Mouse (Mus musculus) right cerebral cortex, postnatal 14 days (tissue): ENCODE data around the gene Wipf3.

Experiments used
- DNase-seq: peaks from one replicate; pipeline ENCODE4 v3.0.0; 2022

Gene Wipf3

DNA sequence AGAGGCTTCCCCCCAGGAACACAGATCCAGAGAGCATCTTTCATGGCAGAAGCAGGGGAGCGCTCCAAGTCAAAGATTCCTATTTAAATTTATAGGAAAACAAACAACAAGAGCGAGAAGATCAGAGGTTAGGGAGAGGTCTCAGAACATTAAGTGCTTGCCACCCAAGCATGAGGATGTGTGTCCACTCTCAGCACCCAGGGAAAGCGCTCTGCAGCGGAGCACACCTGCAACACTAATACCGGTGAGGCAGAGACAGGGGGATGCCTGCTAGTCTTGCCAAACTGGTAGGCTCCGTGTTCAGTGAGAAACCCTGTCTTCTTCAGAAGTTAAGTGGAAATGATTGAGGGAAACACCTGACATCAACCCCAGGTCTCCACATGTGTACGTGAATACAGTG is 110.0 kb downstream of the Wipf3 start:
- DNase-seq = no peak

DNA sequence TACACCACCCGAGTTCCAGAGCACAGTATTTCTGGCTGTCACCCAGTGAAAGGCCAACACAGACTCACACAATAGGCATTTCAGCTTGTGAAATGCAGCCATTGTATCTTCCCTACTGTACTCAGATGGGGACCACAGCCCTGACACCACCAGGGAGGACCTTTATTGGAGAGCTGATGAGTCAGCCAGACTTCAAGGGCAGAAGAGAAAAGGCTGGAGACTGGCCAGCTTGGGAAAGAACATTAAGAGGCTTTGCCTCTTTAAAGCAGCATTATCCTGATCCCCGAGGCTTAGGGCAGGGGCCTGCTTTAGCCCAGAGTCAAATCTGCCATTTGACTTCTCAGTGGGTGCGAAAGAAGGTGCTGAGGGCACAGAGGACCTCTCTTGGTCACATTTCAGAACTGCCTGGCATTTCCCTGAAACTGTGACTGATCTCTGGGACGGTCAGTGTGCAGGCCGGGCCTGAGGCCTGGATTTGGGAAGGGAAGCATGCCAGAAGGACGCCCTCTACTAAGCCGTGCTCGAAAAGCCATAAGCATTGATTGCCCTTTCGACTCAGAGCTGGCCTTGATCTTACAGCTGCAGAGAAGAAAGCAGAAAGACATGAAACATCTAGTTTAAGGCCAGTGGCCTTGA is 111.0 kb downstream of the Wipf3 start:
- no peak for DNase-seq

DNA sequence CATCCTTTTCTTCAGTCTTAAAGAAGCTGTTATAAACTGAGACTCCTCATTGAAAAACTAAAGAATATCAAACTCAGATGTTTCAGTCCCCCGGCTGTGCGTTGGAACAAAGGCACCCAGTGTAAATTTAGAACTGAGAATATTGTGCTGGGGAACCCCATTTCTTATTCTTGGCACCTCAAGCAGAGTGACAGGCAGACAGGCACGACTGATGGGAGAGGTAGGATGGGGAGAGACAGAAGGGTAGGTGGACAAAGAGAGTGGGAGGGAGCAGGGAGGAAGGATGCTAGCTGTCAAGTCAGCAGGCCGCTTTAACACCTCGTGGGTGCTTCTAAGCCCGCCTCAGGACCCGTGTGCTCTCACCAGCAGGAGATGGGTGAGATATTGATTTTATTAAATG is 113.4 kb downstream of the Wipf3 start:
- DNase-seq = no peak

DNA sequence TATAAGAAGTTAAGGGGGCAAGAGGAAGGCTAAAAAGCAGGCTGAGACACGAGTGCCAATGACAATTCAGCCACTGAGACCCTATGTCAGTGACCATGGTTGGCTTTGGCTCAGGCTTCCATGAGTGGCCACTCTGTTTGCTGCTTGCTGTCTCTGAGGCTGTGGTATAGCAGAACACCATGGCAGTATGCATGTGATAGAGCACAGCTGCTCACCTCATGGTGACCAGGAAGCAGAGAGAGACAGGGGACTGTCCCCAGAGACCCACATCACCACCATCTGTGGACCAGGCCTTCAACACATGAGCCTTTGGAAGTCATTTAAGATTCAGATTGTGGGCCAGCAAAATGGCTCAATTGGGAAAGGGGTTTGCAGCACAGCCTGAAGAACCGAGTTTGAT is 114.2 kb downstream of the Wipf3 start:
- DNase-seq = no peak

DNA sequence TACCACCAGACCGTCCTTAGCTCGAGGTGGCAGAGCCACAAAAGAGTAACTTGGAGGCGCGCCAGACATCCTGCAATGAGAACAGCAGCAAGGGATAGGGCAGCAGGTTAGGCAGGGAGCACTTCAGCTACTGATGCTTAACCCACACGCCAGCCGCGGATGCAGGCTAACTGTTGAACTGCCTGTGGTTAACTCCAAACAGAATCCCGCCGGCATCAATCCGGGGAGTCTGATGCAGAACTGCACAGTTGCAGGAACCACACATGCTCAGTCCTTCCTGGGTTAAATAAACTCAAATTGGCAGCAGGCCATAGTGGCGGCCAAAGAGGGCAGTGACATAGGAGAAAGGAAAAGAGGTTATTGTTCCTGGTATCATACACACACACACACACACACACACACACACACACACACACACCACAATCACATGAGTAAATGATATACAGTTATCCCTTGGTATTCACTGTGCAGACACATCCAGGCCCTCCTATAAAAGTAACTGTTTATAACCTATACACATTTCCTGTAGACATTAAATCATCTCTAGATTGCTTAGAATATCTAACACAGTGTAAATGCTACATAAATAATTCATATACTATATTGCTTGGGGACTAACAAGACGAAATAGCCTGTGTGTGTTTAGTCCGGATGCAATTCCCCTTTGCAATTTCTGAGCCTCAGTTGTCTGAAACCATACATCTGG is 119.1 kb downstream of the Wipf3 start:
- no peak for DNase-seq

- DNase-seq = no peak
Measured at GRCm38 (mm10) chr6:54549311-54549710, 119.9 kb downstream of the Wipf3 start.

DNA sequence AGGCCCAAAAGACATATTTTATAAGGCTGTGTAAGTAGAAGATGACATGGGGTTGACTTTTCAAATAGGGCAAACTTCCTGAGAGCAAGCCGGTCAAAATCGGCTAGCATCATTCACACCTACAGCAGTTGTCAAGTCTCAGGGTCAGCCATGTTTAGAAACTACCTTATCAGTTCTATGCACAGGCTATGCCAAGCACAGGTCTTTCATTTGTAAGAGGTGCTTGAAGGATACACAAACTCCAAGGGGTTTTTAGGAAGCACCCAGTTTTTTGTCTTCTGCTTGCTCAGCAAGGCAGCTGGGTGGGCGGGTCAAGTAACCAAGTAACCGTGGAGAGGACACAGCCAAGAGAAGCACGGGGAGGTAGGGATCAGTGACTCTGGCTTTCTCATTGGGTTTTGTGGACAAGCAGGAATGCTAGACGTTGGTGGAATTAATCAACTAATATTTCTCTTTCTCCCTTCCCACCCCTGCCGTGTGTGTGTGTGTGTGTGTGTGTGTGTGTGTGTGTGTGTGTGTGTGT is 121.5 kb downstream of the Wipf3 start:
- DNase-seq = no peak

DNA sequence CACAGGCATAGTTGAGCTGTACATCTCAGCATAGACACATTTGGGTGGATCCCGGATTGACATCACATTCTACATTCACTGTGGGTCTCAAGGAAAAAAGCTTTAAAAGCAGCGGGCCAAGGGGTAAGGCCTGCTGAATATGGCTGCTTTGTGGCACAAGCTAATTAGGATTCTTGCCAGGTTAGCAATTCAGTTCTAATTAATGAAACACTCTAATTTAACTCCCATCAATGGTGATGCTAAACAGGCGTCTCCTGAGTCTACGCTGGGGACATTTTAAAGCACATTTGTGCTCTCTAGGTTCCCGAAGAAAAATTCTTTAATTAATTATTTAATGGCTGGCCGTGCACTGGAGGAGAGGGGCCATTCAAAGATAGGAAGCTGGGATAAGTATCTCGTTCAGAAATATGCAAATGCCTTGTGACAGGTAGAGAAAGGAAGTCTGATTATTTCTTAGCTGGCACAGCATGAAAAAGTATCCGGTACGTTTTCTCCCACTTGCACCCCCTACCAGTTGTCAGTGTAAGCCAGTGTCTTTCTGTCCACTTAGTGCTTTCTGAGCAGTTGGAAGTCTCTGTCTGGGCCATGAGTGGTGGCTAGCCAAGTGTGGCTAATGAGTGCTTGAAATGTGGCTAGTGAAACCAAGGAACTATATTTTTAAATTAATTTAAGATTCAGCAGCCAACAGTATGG is 123.5 kb downstream of the Wipf3 start:
- no peak for DNase-seq
